Mouse (Mus musculus): Measurements from ENCODE around the gene Sidt1. TPM values are rescaled to one million over a fixed set of nuclear protein-coding genes. Genes with fewer than 3 reads are reported as not detected.

The Sidt1 gene
- total RNA-seq, 1 experiment from 2014 or later = 12.8 TPM

Other genes with a start within 250 kb of the Sidt1 start
- gene Atp6v1a, start 193.5 kb downstream of the Sidt1 start, total RNA-seq (2021) = 149 and 153 TPM in 2 replicates
- gene Naa50, start 193.4 kb downstream of the Sidt1 start, total RNA-seq (2021) = 79.9 and 101 TPM in 2 replicates
- 29.2 and 32.3 TPM in 2 replicates for gene Usf3, start 159.9 kb downstream of the Sidt1 start, total RNA-seq (2021)
- 28.1 and 37.5 TPM in 2 replicates for gene Spice1, start 13.9 kb upstream of the Sidt1 start, total RNA-seq (2021)
- gene Cfap44, start 61.6 kb upstream of the Sidt1 start, total RNA-seq (2021) = 1.9 and 5.3 TPM in 2 replicates
- gene Boc, start 225.7 kb upstream of the Sidt1 start, total RNA-seq (2021) = 55.9 and 68.4 TPM in 2 replicates

Data from adrenal gland, postnatal 25 days (tissue).